Mouse (Mus musculus) kidney, adult 2 months (tissue): ENCODE measurements around the gene Cd82.

Experiments
- CTCF ChIP-seq: fragments of 200-500 bp; conservative IDR thresholded peaks from 2 replicates; pipeline ENCODE4 v1.5.1; 2011; ENCODE audit warnings: low read depth, mild to moderate bottlenecking, control low read depth, low read length, moderate library complexity, mixed read lengths; ENCODE audit not compliant: insufficient read depth, insufficient read length
- POLR2A ChIP-seq: fragments of 200-500 bp; IDR thresholded peaks from one replicate; pipeline ENCODE4 v1.6.1; 2011; ENCODE audit warnings: low read depth, low read length, control low read depth

DNA sequence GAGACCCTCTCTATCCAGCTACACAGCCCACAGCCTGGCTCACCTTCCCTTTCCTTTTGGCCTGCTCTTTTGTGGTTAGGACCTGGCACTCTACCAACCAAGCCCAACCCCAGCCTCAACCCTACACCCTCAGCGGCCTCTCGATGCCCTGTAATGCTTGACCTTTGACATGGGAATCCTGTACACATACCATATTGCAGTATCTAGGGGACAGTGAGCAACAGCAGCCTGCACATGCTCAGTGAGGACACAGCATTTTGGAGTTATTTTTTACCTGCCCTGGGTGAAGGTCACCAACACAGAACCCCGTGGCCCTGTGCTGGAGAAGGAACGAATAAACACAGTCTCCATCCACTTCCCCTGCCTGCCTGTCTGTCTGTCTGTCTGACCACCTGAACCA, 27.4 kb downstream of the Cd82 start:
- TF ChIP-seq CTCF (no peak), POLR2A (no peak)
